In genomic region chr10:92699032-92699431, GRCm38 (mm10) we compare ENCODE assay signal across 27 mouse cellular contexts. TPM values are rescaled to one million over a fixed set of nuclear protein-coding genes. Genes with fewer than 3 reads are reported as not detected.
A peak's percentile ranks its signal among the peaks of the same experiment; 100 is the strongest.
DNase-seq lines count a peak whose midpoint lies in the region; ATAC-seq lines count a peak whose summit lies in the region.
"Had no signal": no experiment of that assay in that cellular context is flagged by ENCODE, and none has a peak within 500 bp of the region (broad histone marks: within the 10 kb centered on the region; RNA-seq: fewer than 3 reads in every experiment).

No protein-coding gene starts in this region.

- DNase-seq in hindbrain, embryonic 10.5 days (ENCODE audit: low spot score), result peak; percentile 26
- peak; percentile 11 to 15 for DNase-seq in gastrocnemius, postnatal 36 days
- no peak for DNase-seq in lung, postnatal 36 days
- no peak for DNase-seq in kidney, adult 11 months
- DNase-seq: adrenal gland, adult 2 months; B cell, adult 2 months; cerebellum, adult 2 months; heart, postnatal 4 days; layer of hippocampus, adult 9-11 months; left cerebral cortex, postnatal 4 days; lung, embryonic 14.5 days; thymus, adult 2 months; thymus, postnatal 4 days had no signal

- H3K36me3 ChIP-seq in hindbrain, embryonic 10.5 days, result peaks cover 79% of the 10 kb centered on the region
- H3K36me3 ChIP-seq in hindbrain, embryonic 13.5 days, result peaks cover 16% of the 10 kb centered on the region
- H3K36me3 ChIP-seq in neural tube, embryonic 13.5 days, result peaks cover 19% of the 10 kb centered on the region
- no peaks in the 10 kb centered on the region for H3K36me3 ChIP-seq in neural tube, embryonic 15.5 days

- H3K4me1 ChIP-seq in hindbrain, embryonic 10.5 days (replicated peaks), result no peaks in the 10 kb centered on the region
- H3K4me1 ChIP-seq in hindbrain, embryonic 13.5 days (replicated peaks), result no peaks in the 10 kb centered on the region
- H3K4me1 ChIP-seq in neural tube, embryonic 13.5 days (replicated peaks), result no peaks in the 10 kb centered on the region
- no peaks in the 10 kb centered on the region for H3K4me1 ChIP-seq in neural tube, embryonic 15.5 days
- H3K4me1 ChIP-seq: forebrain, embryonic 15.5 days; heart, embryonic 10.5 days; limb, embryonic 15.5 days; midbrain, embryonic 10.5 days had no signal

- ATAC-seq in hindbrain, embryonic 13.5 days (ENCODE audit: low FRiP score), result no peak
- ATAC-seq in neural tube, embryonic 13.5 days (ENCODE audit: low read depth), result peak; percentile 15; the same call in 1 of the 2 replicates
- no peak for ATAC-seq in neural tube, embryonic 15.5 days (ENCODE audit: low FRiP score)
- ATAC-seq: forebrain, embryonic 15.5 days; intestine, postnatal 0 days; Patski had no signal

- WGBS in hindbrain, embryonic 10.5 days, result 75% methylated on average over 6 of the region's 6 CpGs
- WGBS in hindbrain, embryonic 13.5 days, result 74% methylated on average over 6 of the region's 6 CpGs
- WGBS in neural tube, embryonic 13.5 days, result 68% methylated on average over 6 of the region's 6 CpGs
- WGBS in neural tube, embryonic 15.5 days, result 69% methylated on average over 6 of the region's 6 CpGs

- H3K9ac ChIP-seq in hindbrain, embryonic 13.5 days, result no peak overlapping the region
- no peak overlapping the region for H3K9ac ChIP-seq in neural tube, embryonic 13.5 days
- H3K9ac ChIP-seq in neural tube, embryonic 15.5 days (replicated peaks), result no peak overlapping the region
- H3K9ac ChIP-seq: forebrain, embryonic 15.5 days; limb, embryonic 15.5 days; liver, embryonic 14.5 days; lung, embryonic 14.5 days had no signal

- H3K4me3 ChIP-seq in hindbrain, embryonic 10.5 days, result no peak overlapping the region
- no peak overlapping the region for H3K4me3 ChIP-seq in hindbrain, embryonic 13.5 days
- no peak overlapping the region for H3K4me3 ChIP-seq in neural tube, embryonic 13.5 days
- no peak overlapping the region for H3K4me3 ChIP-seq in neural tube, embryonic 15.5 days (replicated peaks)
- H3K4me3 ChIP-seq: forebrain, embryonic 15.5 days; heart, embryonic 10.5 days; left cerebral cortex, adult 2 months; limb, embryonic 15.5 days; midbrain, embryonic 10.5 days had no signal

- no peak overlapping the region for H3K27ac ChIP-seq in hindbrain, embryonic 10.5 days
- H3K27ac ChIP-seq in hindbrain, embryonic 13.5 days, result no peak overlapping the region
- H3K27ac ChIP-seq in neural tube, embryonic 13.5 days (replicated peaks), result no peak overlapping the region
- H3K27ac ChIP-seq in neural tube, embryonic 15.5 days (replicated peaks), result no peak overlapping the region
- H3K27ac ChIP-seq: forebrain, embryonic 15.5 days; heart, embryonic 10.5 days; left cerebral cortex, adult 2 months; limb, embryonic 15.5 days; liver, embryonic 14.5 days; midbrain, embryonic 10.5 days; stomach, postnatal 0 days had no signal

- intact Hi-C loops in gastrocnemius, postnatal 36 days (cut with DNase I), result no loop called here

- H3K4me2 ChIP-seq in hindbrain, embryonic 13.5 days, result no peak overlapping the region
- no peak overlapping the region for H3K4me2 ChIP-seq in neural tube, embryonic 13.5 days
- H3K4me2 ChIP-seq in neural tube, embryonic 15.5 days, result no peak overlapping the region
- H3K4me2 ChIP-seq: forebrain, embryonic 15.5 days; limb, embryonic 15.5 days; lung, embryonic 14.5 days had no signal

- H3K27me3 ChIP-seq in hindbrain, embryonic 10.5 days (ENCODE audit: insufficient read depth, poor library complexity, severe bottlenecking), result no peaks in the 10 kb centered on the region
- no peaks in the 10 kb centered on the region for H3K27me3 ChIP-seq in hindbrain, embryonic 13.5 days
- H3K27me3 ChIP-seq in neural tube, embryonic 13.5 days, result no peaks in the 10 kb centered on the region
- no peaks in the 10 kb centered on the region for H3K27me3 ChIP-seq in neural tube, embryonic 15.5 days (replicated peaks)
- H3K27me3 ChIP-seq: CH12.LX; forebrain, embryonic 15.5 days; limb, embryonic 15.5 days; Patski had no signal

- no peaks in the 10 kb centered on the region for H3K9me3 ChIP-seq in hindbrain, embryonic 10.5 days
- H3K9me3 ChIP-seq in hindbrain, embryonic 13.5 days, result no peaks in the 10 kb centered on the region
- H3K9me3 ChIP-seq in neural tube, embryonic 13.5 days, result no peaks in the 10 kb centered on the region
- H3K9me3 ChIP-seq in neural tube, embryonic 15.5 days (replicated peaks), result no peaks in the 10 kb centered on the region
- H3K9me3 ChIP-seq: forebrain, embryonic 15.5 days; G1E; heart, embryonic 10.5 days; limb, embryonic 15.5 days; midbrain, embryonic 10.5 days had no signal

RNA-seq across cellular contexts. Expression of gene Nedd1, which starts 23.2 kb away (rescaled TPM):
- 46.7 and 56.8 TPM in 2 replicates for polyA plus RNA-seq in hindbrain, embryonic 10.5 days (2016; fragmentation: Nextera tagmentation; extraction: Ambion mirVana)
- 19.2 and 19.5 TPM in 2 replicates for polyA plus RNA-seq in hindbrain, embryonic 13.5 days (2015; fragmentation: Nextera tagmentation; extraction: Ambion mirVana)
- polyA plus RNA-seq in neural tube, embryonic 13.5 days (2015; fragmentation: Nextera tagmentation; extraction: Ambion mirVana), result 22.2 and 25.4 TPM in 2 replicates
- 11.0 and 18.0 TPM in 2 replicates for polyA plus RNA-seq in neural tube, embryonic 15.5 days (2015; fragmentation: Nextera tagmentation; extraction: Ambion mirVana)
- total RNA-seq in gastrocnemius, postnatal 36 days (2021), result 10 to 100 TPM; 10.7 to 11.8 TPM

Comparison
In these comparisons a context has a peak if more than half of its experiments do, and no peak if none do; other contexts are left out.
1. DNase-seq: peak in hindbrain, embryonic 10.5 days (single experiment) and gastrocnemius, postnatal 36 days (2 of 2); none in lung, postnatal 36 days (single experiment) and kidney, adult 11 months (single experiment).